Mouse (Mus musculus) ES-Bruce4 (cell line): ENCODE data around the gene Dmwd. TPM values are rescaled to one million over a fixed set of nuclear protein-coding genes. Genes with fewer than 3 reads are reported as not detected.
A peak's percentile ranks its signal among the peaks of the same experiment; 100 is the strongest.

Source experiments
- H3K27ac ChIP-seq: 2 replicates; pipeline ENCODE4 v1.5.1; 2012; ENCODE audit warnings: low read length, inconsistent platforms; ENCODE audit not compliant: insufficient read depth
- H3K27me3 ChIP-seq: 2 replicates; pipeline ENCODE4 v1.6.1; 2012; ENCODE audit warnings: mild to moderate bottlenecking, low read length, inconsistent platforms; ENCODE audit not compliant: control insufficient read depth, poor library complexity, insufficient read depth, severe bottlenecking
- H3K36me3 ChIP-seq: 2 replicates; pipeline ENCODE4 v1.6.1; 2012; ENCODE audit warnings: inconsistent platforms, mild to moderate bottlenecking, low read length, moderate library complexity; ENCODE audit not compliant: control insufficient read depth, poor library complexity, insufficient read depth, severe bottlenecking
- H3K4me1 ChIP-seq: one replicate; pipeline ENCODE4 v1.8.1; 2011; ENCODE audit warnings: low read length; ENCODE audit not compliant: control insufficient read depth, insufficient read depth
- H3K4me3 ChIP-seq: 2 replicates; pipeline ENCODE4 v1.5.1; 2011; ENCODE audit warnings: low read depth, mild to moderate bottlenecking, low read length
- H3K9ac ChIP-seq: 2 replicates; pipeline ENCODE4 v1.6.1; 2012; ENCODE audit warnings: low read depth, mild to moderate bottlenecking, inconsistent platforms; ENCODE audit not compliant: poor library complexity, severe bottlenecking
- H3K9me3 ChIP-seq: replicated peaks from 2 replicates; pipeline ENCODE4 v1.6.1; 2012; ENCODE audit warnings: mild to moderate bottlenecking, low read length, inconsistent platforms; ENCODE audit not compliant: control insufficient read depth, poor library complexity, insufficient read depth, severe bottlenecking
- CTCF ChIP-seq: IDR thresholded peaks from one replicate; pipeline ENCODE4 v1.8.1; 2011; ENCODE audit warnings: low read depth, low read length
- EP300 ChIP-seq: IDR thresholded peaks from 2 replicates; pipeline ENCODE4 v1.6.1; 2011; ENCODE audit warnings: low read depth, low read length; ENCODE audit not compliant: insufficient read depth
- POLR2A ChIP-seq: IDR thresholded peaks from one replicate; pipeline ENCODE4 v1.8.1; 2011; ENCODE audit warnings: low read length; ENCODE audit not compliant: insufficient read depth
- polyA plus RNA-seq: library from polyadenylated mRNA; stranded (reverse); fragments of >200 nt; gene quantifications from 2 replicates; pipeline ENCODE4 v1.2.4, GENCODE M21; 2011; ENCODE audit warnings: low read depth; ENCODE audit not compliant: missing spikeins, insufficient read depth, insufficient read length

The Dmwd gene
- polyA plus RNA-seq, 1 experiment = 45.1 TPM

DNA sequence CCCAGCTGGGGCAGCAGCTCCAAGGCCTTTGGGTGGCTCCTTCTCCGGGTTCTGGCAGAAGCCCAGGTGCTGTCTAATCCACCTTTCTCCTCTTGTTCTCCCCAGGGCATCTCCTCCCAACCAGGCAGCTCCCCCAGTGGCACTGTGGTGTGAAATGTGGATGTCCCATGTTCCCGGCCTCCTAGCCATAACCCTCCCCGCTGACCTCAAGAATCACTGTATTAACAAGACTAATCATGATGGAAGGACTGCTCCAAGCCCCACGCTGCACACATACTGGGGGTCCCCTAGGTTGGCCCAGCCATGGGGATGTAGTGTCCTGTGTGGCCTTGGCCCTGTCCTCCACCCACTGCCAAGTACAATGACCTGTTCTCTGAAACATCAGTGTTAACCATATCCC, 6.1 kb downstream of the Dmwd start:
- no peak overlapping the region for H3K9ac ChIP-seq
- no peaks in the 10 kb centered on the region for H3K27me3 ChIP-seq
- no peaks in the 10 kb centered on the region for H3K9me3 ChIP-seq
- no peak for TF ChIP-seq CTCF
- TF ChIP-seq POLR2A = no peak
- no peak for TF ChIP-seq EP300
- no peak overlapping the region for H3K4me3 ChIP-seq
- H3K36me3 ChIP-seq = peaks cover 12% of the 10 kb centered on the region
- no peak overlapping the region for H3K27ac ChIP-seq
- peaks cover 4% of the 10 kb centered on the region for H3K4me1 ChIP-seq

DNA sequence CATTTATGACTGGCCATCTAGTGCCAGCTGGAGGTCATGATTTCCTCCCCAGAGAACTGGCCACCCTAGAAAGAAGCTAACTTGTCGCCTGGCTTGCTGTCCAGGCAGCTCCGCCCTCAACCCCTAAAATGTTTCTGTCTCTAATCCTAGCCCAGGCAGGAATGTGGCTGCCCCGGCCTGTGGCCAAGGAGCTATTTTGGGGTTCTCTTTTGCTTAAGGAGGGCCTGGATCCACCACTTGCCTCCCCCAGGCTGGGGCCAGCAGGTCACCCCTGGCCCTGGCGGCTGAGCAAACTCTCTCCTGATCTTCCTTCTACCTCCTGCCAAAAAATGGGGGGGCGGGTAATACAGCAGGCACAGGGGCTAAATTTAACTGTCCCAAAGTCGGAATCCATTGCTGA, 7.1 kb downstream of the Dmwd start:
- H3K9ac ChIP-seq = no peak overlapping the region
- H3K4me3 ChIP-seq = no peak overlapping the region
- peaks cover 4% of the 10 kb centered on the region for H3K4me1 ChIP-seq
- H3K27ac ChIP-seq = no peak overlapping the region
- no peak for TF ChIP-seq EP300
- peaks cover 10% of the 10 kb centered on the region for H3K36me3 ChIP-seq
- H3K27me3 ChIP-seq = no peaks in the 10 kb centered on the region
- H3K9me3 ChIP-seq = no peaks in the 10 kb centered on the region

DNA sequence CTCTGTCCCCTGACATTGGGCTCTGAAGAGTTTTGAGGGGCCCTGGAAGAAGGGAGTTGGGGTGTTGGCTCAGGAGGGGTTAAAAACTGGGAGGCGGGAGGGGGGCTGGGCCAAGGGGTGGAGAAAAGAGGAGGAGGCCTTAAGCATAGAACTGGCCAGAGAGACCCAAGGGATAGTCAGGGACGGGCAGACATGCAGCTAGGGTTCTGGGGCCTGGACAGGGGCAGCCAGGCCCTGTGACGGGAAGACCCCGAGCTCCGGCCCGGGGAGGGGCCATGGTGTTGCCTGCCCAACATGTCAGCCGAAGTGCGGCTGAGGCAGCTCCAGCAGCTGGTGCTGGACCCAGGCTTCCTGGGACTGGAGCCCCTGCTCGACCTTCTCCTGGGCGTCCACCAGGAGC, 7.7 kb downstream of the Dmwd start, which contains the start of gene Dmpk:
Gene Dmpk (plus strand): TSS at position 149 of the 400 bp plus-strand sequence.
- H3K27me3 ChIP-seq = no peaks in the 10 kb centered on the region
- H3K4me3 ChIP-seq = no peak within 1 kb of the TSS
- no peak within 1 kb of the TSS for H3K27ac ChIP-seq
- TF ChIP-seq CTCF = no peak
- H3K36me3 ChIP-seq = peaks cover 9% of the 10 kb centered on the region
- no peak within 1 kb of the TSS for H3K9ac ChIP-seq
- peaks cover 4% of the 10 kb centered on the region for H3K4me1 ChIP-seq
- no peaks in the 10 kb centered on the region for H3K9me3 ChIP-seq

DNA sequence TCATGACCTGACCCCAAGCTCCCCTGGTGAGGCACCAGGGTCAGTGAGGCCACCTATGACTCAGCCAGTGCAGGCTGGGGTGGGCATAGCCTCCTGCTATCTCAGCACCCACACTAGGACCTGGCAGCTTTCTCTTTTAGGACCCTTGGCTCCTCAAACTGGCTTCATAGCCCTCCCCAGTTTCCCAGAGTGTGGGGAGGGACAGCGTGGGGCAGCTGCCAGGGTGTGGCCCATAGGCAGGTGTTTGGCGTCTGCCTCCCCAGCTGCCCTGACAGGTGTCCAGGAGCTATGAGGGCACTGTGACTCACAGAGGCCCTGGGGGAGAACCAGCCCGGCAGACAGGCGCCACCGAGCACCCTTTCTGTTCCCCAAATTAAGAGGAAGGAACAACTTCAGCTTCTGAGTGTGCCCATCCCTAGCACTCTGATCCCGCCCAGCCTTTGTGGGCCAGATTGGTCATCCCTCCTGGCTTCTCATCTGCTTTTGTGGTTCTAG, 8.3 kb downstream of the Dmwd start:
- Histone ChIP-seq H3K27me3 (no peaks in the 10 kb centered on the region), H3K9ac (no peak overlapping the region), H3K4me3 (no peak overlapping the region), H3K4me1 (peaks cover 4% of the 10 kb centered on the region), H3K36me3 (peaks cover 9% of the 10 kb centered on the region), H3K9me3 (no peaks in the 10 kb centered on the region), H3K27ac (no peak overlapping the region)
- no peak for TF ChIP-seq CTCF
- no peak for TF ChIP-seq POLR2A
- TF ChIP-seq EP300 = no peak

DNA sequence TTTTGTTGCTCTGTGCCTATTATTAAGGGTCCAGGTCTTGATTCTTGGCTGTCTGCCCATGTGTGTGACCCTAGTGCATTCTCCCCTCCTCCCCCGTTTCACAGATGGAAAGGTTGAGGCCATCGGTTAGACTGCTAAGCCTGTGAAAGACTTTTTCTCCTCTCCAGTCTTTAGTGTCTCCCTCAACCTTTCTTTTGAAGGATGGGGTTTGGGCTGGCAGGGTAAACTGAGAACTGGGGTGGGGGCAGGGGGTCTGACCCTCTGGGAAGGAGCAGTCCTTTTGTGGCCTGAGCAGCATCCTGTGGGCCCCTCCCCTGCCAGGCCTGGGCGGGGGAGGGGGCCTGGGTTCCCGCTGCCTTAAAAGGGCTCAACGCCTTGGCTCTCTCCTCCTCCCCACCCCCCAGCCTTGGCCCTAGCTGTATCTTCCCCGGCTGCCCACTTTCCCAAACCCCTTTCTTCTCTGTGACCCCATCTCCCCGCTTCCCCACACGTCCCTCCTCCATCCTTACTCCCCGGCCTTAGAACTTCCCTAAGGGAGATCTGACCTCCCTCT, 9.0 kb downstream of the Dmwd start:
- H3K36me3 ChIP-seq = peaks cover 9% of the 10 kb centered on the region
- H3K9me3 ChIP-seq = no peaks in the 10 kb centered on the region
- H3K4me3 ChIP-seq = no peak overlapping the region
- TF ChIP-seq CTCF (no peak), EP300 (no peak), POLR2A (no peak)
- H3K9ac ChIP-seq = no peak overlapping the region
- H3K27ac ChIP-seq = no peak overlapping the region
- no peaks in the 10 kb centered on the region for H3K27me3 ChIP-seq
- peaks cover 4% of the 10 kb centered on the region for H3K4me1 ChIP-seq

DNA sequence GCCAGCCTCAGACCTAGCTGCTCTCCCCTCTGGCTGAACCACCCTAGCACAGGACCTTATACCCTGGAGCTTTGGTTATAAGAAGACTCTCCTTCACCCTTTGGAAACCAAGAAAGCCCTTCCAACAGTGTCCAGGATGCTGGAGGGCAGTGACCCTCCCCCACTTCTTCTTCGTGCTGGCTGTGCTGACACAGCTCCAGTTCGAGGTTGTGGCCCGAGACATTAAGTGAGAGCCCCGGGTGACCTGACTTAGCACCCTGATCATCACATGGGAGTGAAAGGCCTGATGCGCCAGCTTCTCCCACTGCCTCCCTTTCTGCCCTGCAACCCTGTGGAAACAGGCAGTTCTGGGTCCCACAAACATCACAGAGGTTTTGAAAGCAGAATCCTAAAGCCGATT, 9.5 kb downstream of the Dmwd start:
- no peaks in the 10 kb centered on the region for H3K27me3 ChIP-seq
- no peaks in the 10 kb centered on the region for H3K9me3 ChIP-seq
- peak overlapping the region; percentile 51; the same call in 1 of the 2 replicates for H3K4me3 ChIP-seq
- TF ChIP-seq CTCF = no peak
- TF ChIP-seq POLR2A = no peak
- TF ChIP-seq EP300 = no peak
- peaks cover 9% of the 10 kb centered on the region for H3K36me3 ChIP-seq
- peaks cover 4% of the 10 kb centered on the region for H3K4me1 ChIP-seq
- no peak overlapping the region for H3K9ac ChIP-seq
- no peak overlapping the region for H3K27ac ChIP-seq
